Comparison of ENCODE assay signal across 21 mouse cellular contexts in the genomic region with DNA sequence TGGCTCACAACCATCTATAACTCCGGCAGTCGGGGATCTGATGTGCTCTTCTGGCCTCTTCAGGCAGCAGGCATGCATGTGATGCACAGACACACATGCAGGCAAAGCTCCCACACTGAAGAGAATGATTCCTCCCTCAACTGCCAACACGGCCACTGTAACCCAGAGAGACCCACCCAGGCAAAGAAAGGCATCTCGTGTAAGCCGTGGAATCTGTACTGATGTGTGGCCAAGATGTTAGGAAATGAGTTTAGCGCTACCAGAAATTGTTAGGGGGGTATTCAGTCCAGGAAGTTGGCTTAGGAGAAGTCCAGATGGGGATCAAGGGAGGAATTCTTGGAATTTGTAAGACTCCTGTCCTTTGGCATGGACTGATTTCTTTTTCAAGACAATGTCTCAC.
"Had no signal": no experiment of that assay in that cellular context is flagged by ENCODE, and none has a peak within 500 bp of the region (broad histone marks: within the 10 kb centered on the region; RNA-seq: fewer than 3 reads in every experiment).

No protein-coding gene starts in this region.

- H3K4me3 ChIP-seq: limb, embryonic 12.5 days; limb, embryonic 15.5 days; midbrain, embryonic 10.5 days had no signal

- H3K27ac ChIP-seq: limb, embryonic 12.5 days; limb, embryonic 15.5 days; liver, embryonic 14.5 days; macrophage; midbrain, embryonic 10.5 days; stomach, postnatal 0 days had no signal

- H3K4me2 ChIP-seq: limb, embryonic 12.5 days; limb, embryonic 15.5 days; liver, embryonic 11.5 days; lung, embryonic 14.5 days had no signal

- H3K9ac ChIP-seq: limb, embryonic 12.5 days; limb, embryonic 15.5 days; liver, embryonic 14.5 days; liver, postnatal 0 days; lung, embryonic 14.5 days had no signal

- DNase-seq: kidney, adult 9 months; kidney, postnatal 14 days; kidney, postnatal 4 days; left cerebral cortex, postnatal 4 days; liver, postnatal 0 days; lung, embryonic 14.5 days; right cerebral cortex, adult 18-20 months; right cerebral cortex, postnatal 14 days; right cerebral cortex, postnatal 4 days; thymus, adult 2 months; thymus, postnatal 14 days; thymus, postnatal 4 days had no signal

- H3K36me3 ChIP-seq: limb, embryonic 12.5 days; limb, embryonic 15.5 days; midbrain, embryonic 10.5 days had no signal

- H3K9me3 ChIP-seq: limb, embryonic 12.5 days; limb, embryonic 15.5 days; midbrain, embryonic 10.5 days had no signal

- ATAC-seq: liver, postnatal 0 days; lung, postnatal 0 days; midbrain, embryonic 16.5 days had no signal
